Mouse (Mus musculus) forebrain, embryonic 13.5 days (tissue): ENCODE results near the gene Serpina3g. TPM values are rescaled to one million over a fixed set of nuclear protein-coding genes. Genes with fewer than 3 reads are reported as not detected.
"Not testable (repeated sequence)": the region's sequence is repeated elsewhere in the genome, so short reads cannot be mapped to it uniquely, and the experiment has no call there.

Source experiments
- ATAC-seq: fragments of 200-750 bp; cut with Nextera tagmentation; 2 replicates; pipeline ENCODE4 v1.8.0; 2017
- H3K27ac ChIP-seq: fragments of 300-500 bp; sonication (generic); 2 replicates; pipeline ENCODE4 v1.5.1; 2015; ENCODE audit warnings: inconsistent platforms, mild to moderate bottlenecking, moderate library complexity
- H3K27me3 ChIP-seq: fragments of 300-500 bp; sonication (generic); 2 replicates; pipeline ENCODE4 v1.6.1; 2015; ENCODE audit warnings: mild to moderate bottlenecking, inconsistent platforms
- H3K36me3 ChIP-seq: fragments of 300-500 bp; sonication (generic); 2 replicates; pipeline ENCODE4 v1.6.1; 2015; ENCODE audit warnings: mild to moderate bottlenecking, inconsistent platforms; ENCODE audit not compliant: poor library complexity, severe bottlenecking
- H3K4me1 ChIP-seq: fragments of 300-500 bp; sonication (generic); 2 replicates; pipeline ENCODE4 v1.6.1; 2015; ENCODE audit warnings: inconsistent platforms
- H3K4me2 ChIP-seq: fragments of 300-500 bp; sonication (generic); 2 replicates; pipeline ENCODE4 v1.6.1; 2015; ENCODE audit warnings: inconsistent platforms, mild to moderate bottlenecking, moderate library complexity
- H3K4me3 ChIP-seq: fragments of 300-500 bp; sonication (generic); 2 replicates; pipeline ENCODE4 v1.5.1; 2015; ENCODE audit warnings: mild to moderate bottlenecking, inconsistent platforms
- H3K9ac ChIP-seq: fragments of 300-500 bp; sonication (generic); 2 replicates; pipeline ENCODE4 v1.6.1; 2015; ENCODE audit warnings: mild to moderate bottlenecking, inconsistent platforms
- H3K9me3 ChIP-seq: fragments of 300-500 bp; sonication (generic); replicated peaks from 2 replicates; pipeline ENCODE4 v1.6.1; 2016; ENCODE audit warnings: inconsistent platforms
- WGBS: fragments of 180-500 bp; shearing (Covaris S2); methylation state at CpG from one replicate; pipeline ENCODE4 v1.1.7; 2015; 5-methylcytosine and 5-hydroxymethylcytosine counted together
- polyA plus RNA-seq: library from polyadenylated mRNA; unstranded; fragments of >200 nt; fragmentation: Nextera tagmentation; extraction: Ambion mirVana; gene quantifications from 2 replicates; pipeline ENCODE4 v1.2.1, GENCODE M21; 2015

Serpina3g gene
- polyA plus RNA-seq: 0.09 and 0.23 TPM in 2 replicates

- no peak for ATAC-seq
- H3K36me3 ChIP-seq: no peaks in the 10 kb centered on the region
- H3K27ac ChIP-seq: no peak within 1 kb of the TSS
- 78% methylated on average over 5 of the region's 5 CpGs for WGBS
- H3K9me3 ChIP-seq: no peaks in the 10 kb centered on the region
- H3K4me2 ChIP-seq: no peak within 1 kb of the TSS
- no peak within 1 kb of the TSS for H3K9ac ChIP-seq
- no peak within 1 kb of the TSS for H3K4me3 ChIP-seq
- H3K4me1 ChIP-seq: no peaks in the 10 kb centered on the region
- no peaks in the 10 kb centered on the region for H3K27me3 ChIP-seq
Observed at GRCm38 (mm10) chr12:104235915-104236314, at the start of gene Serpina3g. Gene Serpina3g, plus strand, starts transcription at chr12:104236245.

DNA sequence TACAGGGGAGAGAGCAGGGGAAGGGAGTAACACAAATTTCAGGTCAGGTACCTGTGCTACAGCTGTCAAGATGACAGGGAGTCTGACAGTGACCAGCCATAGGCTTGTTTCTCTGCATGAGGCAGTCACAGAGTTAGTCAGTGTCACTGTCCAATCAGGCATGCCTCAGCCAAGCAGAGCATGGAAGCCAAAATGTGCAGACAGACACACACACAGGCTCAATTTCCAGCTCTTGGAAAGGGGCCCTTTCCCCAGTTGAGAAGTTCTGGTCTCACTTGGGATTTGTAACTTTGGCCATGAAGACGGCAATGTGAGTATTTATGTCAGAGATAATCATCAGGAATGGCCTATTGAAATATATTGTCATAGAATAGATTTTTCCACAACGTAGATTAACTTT is 46.8 kb upstream of the Serpina3g start:
- Histone ChIP-seq H3K9me3 (no peaks in the 10 kb centered on the region), H3K9ac (no peak overlapping the region), H3K27me3 (no peaks in the 10 kb centered on the region), H3K27ac (no peak overlapping the region), H3K4me2 (no peak overlapping the region), H3K4me1 (no peaks in the 10 kb centered on the region), H3K4me3 (no peak overlapping the region), H3K36me3 (no peaks in the 10 kb centered on the region)
- ATAC-seq: no peak
- WGBS: 88% methylated on average over 2 of the region's 2 CpGs

GRCm38 (mm10) chr12:104190852-104191251 is 45.2 kb upstream of the Serpina3g start:
- no peak overlapping the region for H3K27ac ChIP-seq
- ATAC-seq: no peak
- H3K9ac ChIP-seq: no peak overlapping the region
- no peak overlapping the region for H3K4me3 ChIP-seq
- H3K4me1 ChIP-seq: no peaks in the 10 kb centered on the region
- no peaks in the 10 kb centered on the region for H3K9me3 ChIP-seq
- no peaks in the 10 kb centered on the region for H3K27me3 ChIP-seq
- no peak overlapping the region for H3K4me2 ChIP-seq
- H3K36me3 ChIP-seq: no peaks in the 10 kb centered on the region

DNA sequence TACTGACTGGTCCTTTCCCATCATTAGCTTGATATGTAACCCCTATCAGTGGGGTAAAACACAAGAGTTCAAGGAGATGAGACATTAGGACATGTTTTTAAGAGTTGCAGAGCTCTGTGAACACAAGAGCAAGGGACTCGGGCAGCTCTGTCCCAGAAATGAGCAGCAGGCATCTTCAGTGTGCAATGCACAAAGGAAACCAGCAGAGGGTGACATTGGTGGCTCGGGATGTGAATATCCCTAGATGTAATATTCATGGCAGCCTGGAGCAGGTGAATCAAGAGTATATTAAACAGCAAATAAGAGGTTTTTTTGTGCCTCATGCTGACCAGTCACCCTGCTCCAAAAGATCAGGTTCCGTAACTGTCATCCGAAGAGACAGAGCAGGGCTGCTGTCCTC is 26.9 kb upstream of the Serpina3g start:
- H3K9me3 ChIP-seq: no peaks in the 10 kb centered on the region
- 76% methylated on average over 4 of the region's 4 CpGs for WGBS
- no peaks in the 10 kb centered on the region for H3K4me1 ChIP-seq
- H3K4me2 ChIP-seq: no peak overlapping the region
- no peaks in the 10 kb centered on the region for H3K36me3 ChIP-seq
- no peak overlapping the region for H3K9ac ChIP-seq
- H3K27ac ChIP-seq: no peak overlapping the region
- H3K27me3 ChIP-seq: no peaks in the 10 kb centered on the region
- H3K4me3 ChIP-seq: no peak overlapping the region
- no peak for ATAC-seq

GRCm38 (mm10) chr12:104209802-104210201 is 26.2 kb upstream of the Serpina3g start:
- Histone ChIP-seq H3K9me3 (no peaks in the 10 kb centered on the region), H3K9ac (no peak overlapping the region), H3K27me3 (no peaks in the 10 kb centered on the region), H3K27ac (no peak overlapping the region), H3K36me3 (no peaks in the 10 kb centered on the region), H3K4me1 (no peaks in the 10 kb centered on the region), H3K4me3 (no peak overlapping the region), H3K4me2 (no peak overlapping the region)
- WGBS: 97% methylated on average over 2 of the region's 2 CpGs
- ATAC-seq: no peak

DNA sequence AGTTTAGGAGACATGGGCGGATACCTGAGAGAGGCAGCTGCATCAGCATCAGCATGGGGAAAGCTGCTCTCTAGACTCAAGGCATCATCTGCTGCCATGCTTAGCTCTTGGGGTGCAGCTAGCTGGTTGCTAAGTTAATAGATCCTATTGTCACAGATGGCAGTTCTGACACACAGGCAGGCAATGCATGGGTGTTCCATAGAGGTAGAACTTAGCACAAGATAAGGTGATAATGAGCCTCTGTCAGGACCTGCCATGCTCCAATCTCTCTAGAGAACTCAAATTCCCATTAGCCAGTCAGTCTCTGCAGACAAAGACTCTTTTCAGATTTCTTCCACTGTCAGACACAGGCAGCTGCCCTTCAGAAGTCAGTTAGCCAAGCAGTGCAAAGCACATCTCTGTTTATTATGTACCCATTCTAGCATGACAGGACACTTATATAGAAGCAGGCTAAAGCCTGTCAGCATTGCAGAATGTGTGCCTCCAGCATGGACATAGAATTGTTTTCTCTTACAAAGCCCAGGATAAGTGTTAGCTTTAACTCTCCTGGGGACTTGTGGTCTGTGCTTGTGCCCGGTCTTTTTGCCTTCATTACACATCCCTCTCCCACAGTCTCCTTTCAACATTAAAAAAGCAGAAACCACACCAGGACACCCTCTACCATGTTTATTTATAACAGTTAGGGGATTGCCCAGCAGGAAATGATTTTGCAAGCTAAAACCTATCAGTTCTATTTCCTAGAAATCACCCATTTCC is 22.2 kb upstream of the Serpina3g start:
- Histone ChIP-seq H3K9ac (no peak overlapping the region), H3K36me3 (no peaks in the 10 kb centered on the region), H3K9me3 (no peaks in the 10 kb centered on the region), H3K4me3 (no peak overlapping the region), H3K27ac (no peak overlapping the region), H3K27me3 (no peaks in the 10 kb centered on the region), H3K4me2 (no peak overlapping the region), H3K4me1 (no peaks in the 10 kb centered on the region)
- WGBS: 53% methylated on average over 2 of the region's 2 CpGs
- no peak for ATAC-seq

- Histone ChIP-seq H3K4me1 (no peaks in the 10 kb centered on the region), H3K4me2 (no peak within 1 kb of the TSS), H3K9ac (no peak within 1 kb of the TSS), H3K9me3 (no peaks in the 10 kb centered on the region), H3K27ac (no peak within 1 kb of the TSS), H3K27me3 (no peaks in the 10 kb centered on the region), H3K4me3 (no peak within 1 kb of the TSS), H3K36me3 (no peaks in the 10 kb centered on the region)
- no peak for ATAC-seq
- 55% methylated on average over 1 of the region's 1 CpGs for WGBS
Observed at GRCm38 (mm10) chr12:104214445-104214753, 21.6 kb upstream of the Serpina3g start, which contains the start of gene Serpina3f. Gene Serpina3f, plus strand, starts transcription at chr12:104214544.

DNA sequence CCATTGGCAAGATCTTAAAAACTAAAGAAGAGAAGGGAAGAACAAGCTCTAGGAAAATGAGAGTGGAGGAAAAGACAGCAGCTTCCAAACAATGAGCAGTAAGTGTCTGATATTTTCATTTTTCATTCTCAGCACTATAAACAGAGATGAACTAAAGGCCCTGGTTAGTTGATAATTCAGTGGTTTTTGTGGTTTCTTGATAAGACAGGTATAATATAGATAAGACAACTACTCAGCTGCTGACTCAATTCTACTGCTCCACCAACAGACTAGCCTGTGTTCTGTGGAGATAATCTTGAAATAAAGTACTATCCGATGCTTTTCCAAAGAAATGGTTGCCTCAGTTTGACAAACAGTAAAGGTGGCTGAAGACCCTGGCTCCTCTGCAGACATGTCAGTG is 20.8 kb upstream of the Serpina3g start:
- H3K4me1 ChIP-seq: no peaks in the 10 kb centered on the region
- H3K4me3 ChIP-seq: no peak overlapping the region
- no peak for ATAC-seq
- WGBS: 84% methylated on average over 1 of the region's 1 CpGs
- no peak overlapping the region for H3K9ac ChIP-seq
- no peak overlapping the region for H3K4me2 ChIP-seq
- H3K9me3 ChIP-seq: no peaks in the 10 kb centered on the region
- H3K36me3 ChIP-seq: no peaks in the 10 kb centered on the region
- H3K27me3 ChIP-seq: no peaks in the 10 kb centered on the region
- no peak overlapping the region for H3K27ac ChIP-seq

DNA sequence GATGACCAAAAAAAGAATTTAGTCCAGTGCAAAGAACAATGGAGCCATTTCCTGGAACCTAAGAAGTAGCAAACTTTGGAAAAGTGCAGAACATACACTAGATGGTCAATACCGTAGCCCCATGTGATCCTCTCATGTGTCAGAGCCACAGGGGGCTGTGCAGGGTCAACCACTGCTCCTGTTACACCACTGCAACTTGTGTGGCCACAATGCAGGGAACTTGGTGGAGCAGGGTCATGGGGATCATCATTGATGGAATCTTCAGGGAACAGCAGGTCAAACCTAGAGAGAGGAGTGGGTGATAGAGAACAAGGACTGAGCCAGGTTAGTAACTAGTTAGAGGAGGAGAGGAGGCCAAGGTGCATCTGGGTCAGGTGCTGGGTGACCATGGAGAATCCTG is 14.4 kb upstream of the Serpina3g start:
- no peaks in the 10 kb centered on the region for H3K9me3 ChIP-seq
- H3K4me3 ChIP-seq: no peak overlapping the region
- no peaks in the 10 kb centered on the region for H3K27me3 ChIP-seq
- no peak overlapping the region for H3K4me2 ChIP-seq
- H3K9ac ChIP-seq: no peak overlapping the region
- H3K27ac ChIP-seq: no peak overlapping the region
- H3K4me1 ChIP-seq: no peaks in the 10 kb centered on the region
- no peaks in the 10 kb centered on the region for H3K36me3 ChIP-seq
- WGBS: 78% methylated on average over 1 of the region's 1 CpGs
- no peak for ATAC-seq

DNA sequence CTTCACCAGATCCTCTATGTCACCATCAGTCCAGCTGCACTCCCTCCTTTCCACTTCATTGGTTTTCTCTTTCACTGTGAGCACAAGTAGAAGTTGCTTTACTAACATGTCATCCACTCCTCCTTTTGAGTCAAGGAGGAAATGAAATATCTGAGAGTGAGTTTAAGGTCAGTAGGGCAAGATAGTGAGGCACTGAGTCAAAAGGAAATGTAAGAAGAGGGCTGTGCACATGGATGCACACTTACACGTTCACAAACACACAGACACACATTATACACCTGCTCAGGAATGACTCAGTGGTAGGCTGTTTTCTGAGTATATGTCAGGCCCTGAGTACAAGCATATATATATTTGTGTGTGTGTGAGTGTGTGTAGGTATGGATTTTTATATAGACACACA is 12.4 kb upstream of the Serpina3g start:
- WGBS: 75% methylated on average over 1 of the region's 1 CpGs

DNA sequence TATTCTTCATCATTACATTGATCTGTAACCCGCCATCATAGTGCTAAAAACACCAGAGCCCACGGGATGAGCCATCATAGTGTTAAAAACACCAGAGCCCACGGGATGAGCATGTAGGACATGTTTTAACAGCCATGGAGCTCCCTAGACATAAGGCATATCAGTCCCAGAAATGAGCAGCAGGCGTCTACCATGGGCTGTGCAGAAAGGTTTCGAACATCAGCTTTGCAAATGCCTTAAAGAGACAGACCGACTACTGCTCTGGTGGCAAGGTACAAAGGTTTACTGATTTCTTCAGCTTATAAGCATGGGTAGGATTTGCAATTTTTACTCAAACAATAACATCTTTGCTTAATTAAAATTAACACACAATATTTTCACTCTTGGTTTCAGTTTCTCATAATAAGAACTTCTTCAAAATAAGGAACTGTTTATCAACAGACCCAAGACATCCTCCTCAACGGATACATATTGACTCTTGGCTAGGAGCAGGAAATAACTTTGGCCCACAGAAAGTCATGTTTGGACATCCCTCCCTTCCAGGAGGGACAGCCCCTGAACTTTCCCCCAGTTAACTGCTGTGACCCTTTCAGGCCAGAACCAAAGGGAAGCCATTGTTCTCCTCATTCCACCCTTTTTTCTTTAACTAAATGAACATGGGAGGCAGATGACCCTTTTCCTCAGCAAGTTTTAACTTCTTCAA is 11.3 kb upstream of the Serpina3g start:
- no peaks in the 10 kb centered on the region for H3K4me1 ChIP-seq
- no peaks in the 10 kb centered on the region for H3K9me3 ChIP-seq
- H3K9ac ChIP-seq: no peak overlapping the region
- H3K36me3 ChIP-seq: no peaks in the 10 kb centered on the region
- no peak for ATAC-seq
- no peak overlapping the region for H3K4me2 ChIP-seq
- H3K4me3 ChIP-seq: no peak overlapping the region
- WGBS: 80% methylated on average over 7 of the region's 7 CpGs
- H3K27ac ChIP-seq: no peak overlapping the region
- H3K27me3 ChIP-seq: no peaks in the 10 kb centered on the region

More for the DNA sequence above, 12.4 kb upstream of the Serpina3g start:
- Histone ChIP-seq H3K27me3 (no peaks in the 10 kb centered on the region), H3K4me3 (no peak overlapping the region), H3K4me1 (no peaks in the 10 kb centered on the region), H3K9me3 (no peaks in the 10 kb centered on the region), H3K27ac (no peak overlapping the region), H3K9ac (no peak overlapping the region), H3K36me3 (no peaks in the 10 kb centered on the region), H3K4me2 (no peak overlapping the region)
- ATAC-seq: no peak

GRCm38 (mm10) chr12:104230762-104231161 is 5.3 kb upstream of the Serpina3g start:
- Histone ChIP-seq H3K9ac (no peak overlapping the region), H3K27me3 (no peaks in the 10 kb centered on the region), H3K4me1 (no peaks in the 10 kb centered on the region), H3K9me3 (no peaks in the 10 kb centered on the region), H3K36me3 (no peaks in the 10 kb centered on the region), H3K4me3 (no peak overlapping the region), H3K27ac (no peak overlapping the region), H3K4me2 (no peak overlapping the region)
- ATAC-seq: no peak
- WGBS: 75% methylated on average over 2 of the region's 2 CpGs

DNA sequence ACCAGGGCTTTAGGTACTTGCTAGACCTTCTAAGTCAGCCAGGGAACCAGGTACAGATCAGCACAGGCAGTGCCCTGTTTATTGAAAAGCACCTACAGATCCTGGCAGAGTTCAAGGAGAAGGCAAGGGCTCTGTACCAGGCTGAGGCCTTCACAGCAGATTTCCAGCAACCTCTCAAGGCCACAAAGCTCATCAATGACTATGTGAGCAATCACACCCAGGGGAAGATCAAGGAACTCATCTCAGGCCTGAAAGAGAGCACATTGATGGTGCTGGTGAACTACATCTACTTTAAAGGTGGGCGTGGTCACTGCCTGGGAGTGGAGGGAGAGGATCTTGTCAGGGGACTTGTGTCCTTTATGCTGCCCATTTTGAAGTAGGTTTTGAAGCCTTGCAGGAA is 2.0 kb downstream of the Serpina3g start:
- H3K4me1 ChIP-seq, H3K27ac ChIP-seq, ATAC-seq, H3K36me3 ChIP-seq, H3K27me3 ChIP-seq, H3K4me3 ChIP-seq, H3K9ac ChIP-seq, H3K9me3 ChIP-seq, H3K4me2 ChIP-seq: not testable (repeated sequence)
- 82% methylated on average over 1 of the region's 1 CpGs for WGBS
